Mouse (Mus musculus) midbrain, embryonic 10.5 days (tissue): ENCODE data around the gene Mavs. TPM values are rescaled to one million over a fixed set of nuclear protein-coding genes. Genes with fewer than 3 reads are reported as not detected.

Experiments used
- DNase-seq: peaks from one replicate; pipeline ENCODE4 v3.0.0-alpha.2; 2017; ENCODE audit warnings: low spot score
- H3K27ac ChIP-seq: fragments of 300-500 bp; sonication (generic); replicated peaks from 2 replicates; pipeline ENCODE4 v1.5.1; 2016; ENCODE audit warnings: mild to moderate bottlenecking
- H3K27me3 ChIP-seq: fragments of 300-500 bp; sonication (generic); 2 replicates; pipeline ENCODE4 v1.6.1; 2016; ENCODE audit warnings: low read depth, mild to moderate bottlenecking; ENCODE audit not compliant: poor library complexity, severe bottlenecking
- H3K36me3 ChIP-seq: fragments of 300-500 bp; sonication (generic); 2 replicates; pipeline ENCODE4 v1.6.1; 2016; ENCODE audit warnings: mild to moderate bottlenecking, moderate library complexity
- H3K4me1 ChIP-seq: fragments of 300-500 bp; sonication (generic); 2 replicates; pipeline ENCODE4 v1.6.1; 2016
- H3K4me3 ChIP-seq: fragments of 300-500 bp; sonication (generic); 2 replicates; pipeline ENCODE4 v1.5.1; 2016; ENCODE audit warnings: mild to moderate bottlenecking, moderate library complexity
- H3K9me3 ChIP-seq: fragments of 300-500 bp; sonication (generic); replicated peaks from 2 replicates; pipeline ENCODE4 v1.6.1; 2016; ENCODE audit warnings: mild to moderate bottlenecking
- WGBS: fragments of 180-500 bp; shearing (Covaris S2); methylation state at CpG from one replicate; pipeline ENCODE4 v1.1.7; 2016; 5-methylcytosine and 5-hydroxymethylcytosine counted together
- polyA plus RNA-seq: library from polyadenylated mRNA; unstranded; fragments of >200 nt; fragmentation: Nextera tagmentation; extraction: Ambion mirVana; gene quantifications from 2 replicates; pipeline ENCODE4 v1.2.1, GENCODE M21; 2016

The Mavs gene
- polyA plus RNA-seq, 1 experiment from 2014 or later, result 21.4 TPM

- no peaks in the 10 kb centered on the region for H3K27me3 ChIP-seq
- peaks cover 38% of the 10 kb centered on the region for H3K36me3 ChIP-seq
- no peak overlapping the region for H3K27ac ChIP-seq
- DNase-seq, result no peak
- H3K9me3 ChIP-seq, result no peaks in the 10 kb centered on the region
- no peak overlapping the region for H3K4me3 ChIP-seq
- H3K4me1 ChIP-seq, result peaks cover 9% of the 10 kb centered on the region
- WGBS, result 87% methylated on average over 6 of the region's 6 CpGs
Observed at GRCm38 (mm10) chr2:131203816-131204409, 29.9 kb upstream of the Mavs start.

GRCm38 (mm10) chr2:131204410-131204981 is 29.4 kb upstream of the Mavs start:
- 68% methylated on average over 7 of the region's 7 CpGs for WGBS
- H3K36me3 ChIP-seq, result peaks cover 32% of the 10 kb centered on the region
- H3K9me3 ChIP-seq, result no peaks in the 10 kb centered on the region
- H3K27me3 ChIP-seq, result no peaks in the 10 kb centered on the region
- H3K4me3 ChIP-seq, result no peak overlapping the region
- no peak for DNase-seq
- H3K27ac ChIP-seq, result 0 out of 2 replicates have a peak overlapping the region, but pooled peaks have one; percentile 19
- H3K4me1 ChIP-seq, result peaks cover 15% of the 10 kb centered on the region

DNA sequence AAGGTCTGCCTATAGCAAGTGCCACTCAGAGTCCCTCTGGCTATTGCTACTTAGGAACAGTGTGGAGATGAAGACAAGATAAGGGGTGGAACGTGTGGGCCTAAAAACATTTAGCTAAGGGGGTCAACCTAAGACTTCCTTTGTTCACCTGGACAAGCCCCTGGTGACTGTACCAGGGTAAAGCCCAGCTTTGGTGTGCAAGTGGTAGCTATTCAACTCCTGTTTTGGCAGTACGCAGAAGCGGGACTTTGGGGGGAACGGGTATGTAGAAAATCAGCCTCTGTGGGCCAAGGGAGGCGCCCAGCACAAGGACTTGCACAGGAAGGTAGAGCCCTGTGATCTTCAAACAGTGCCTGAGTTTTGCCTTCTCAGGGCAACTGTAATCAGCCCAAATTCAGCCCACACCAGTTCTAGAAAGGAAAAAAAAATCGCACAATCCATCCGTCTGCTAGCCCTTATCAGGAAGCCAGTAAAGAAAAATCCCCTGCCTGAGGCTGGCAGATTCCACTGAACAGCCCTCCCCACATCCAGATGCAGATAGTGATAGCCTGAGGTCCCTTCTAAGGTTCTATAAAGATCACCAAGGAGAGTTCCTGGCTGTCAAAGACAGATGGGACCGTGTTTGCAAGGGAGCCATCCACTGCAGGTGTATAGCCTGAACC is 28.2 kb upstream of the Mavs start:
- DNase-seq, result no peak
- no peak overlapping the region for H3K4me3 ChIP-seq
- H3K36me3 ChIP-seq, result peaks cover 20% of the 10 kb centered on the region
- H3K27me3 ChIP-seq, result no peaks in the 10 kb centered on the region
- 0 out of 2 replicates have a peak overlapping the region, but pooled peaks have one; percentile 9 for H3K27ac ChIP-seq
- H3K4me1 ChIP-seq, result peaks cover 23% of the 10 kb centered on the region
- no peaks in the 10 kb centered on the region for H3K9me3 ChIP-seq
- whole genome bisulfite sequencing, result 86% methylated on average over 8 of the region's 8 CpGs

DNA sequence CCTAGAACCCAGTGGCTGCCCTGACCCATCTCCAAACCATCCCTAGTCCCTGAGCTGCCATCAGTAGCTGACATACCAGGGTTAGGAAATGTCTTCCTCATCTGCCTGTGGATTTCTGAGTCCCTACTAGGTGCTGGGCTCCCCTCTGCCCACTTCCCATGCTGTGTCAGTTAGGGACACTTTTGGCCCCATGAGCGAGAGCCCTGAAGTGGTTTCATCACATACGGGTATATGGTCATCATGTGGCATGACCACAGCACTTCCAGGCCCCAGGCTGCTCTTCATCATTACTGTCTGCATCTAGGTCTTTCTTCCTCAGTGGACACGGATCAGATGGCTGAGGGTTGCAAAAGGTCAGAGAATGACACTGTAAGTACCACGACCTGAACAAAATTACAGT is 27.1 kb upstream of the Mavs start, which contains the start of gene Ap5s1:
Gene Ap5s1, plus strand, starts transcription at position 301 of the 400 bp plus-strand sequence.
- no peak within 1 kb of the TSS for H3K4me3 ChIP-seq
- DNase-seq, result no peak
- H3K9me3 ChIP-seq, result no peaks in the 10 kb centered on the region
- 85% methylated on average over 4 of the region's 4 CpGs for WGBS
- peaks cover 30% of the 10 kb centered on the region for H3K4me1 ChIP-seq
- H3K27ac ChIP-seq, result no peak within 1 kb of the TSS
- peaks cover 9% of the 10 kb centered on the region for H3K36me3 ChIP-seq
- no peaks in the 10 kb centered on the region for H3K27me3 ChIP-seq

GRCm38 (mm10) chr2:131208356-131208755 is 25.5 kb upstream of the Mavs start:
- Histone ChIP-seq H3K27me3 (no peaks in the 10 kb centered on the region), H3K9me3 (no peaks in the 10 kb centered on the region), H3K36me3 (peaks cover 12% of the 10 kb centered on the region), H3K4me1 (peaks cover 37% of the 10 kb centered on the region), H3K4me3 (no peak overlapping the region), H3K27ac (no peak overlapping the region; the same call in 1 of the 2 replicates)
- no peak for DNase-seq
- 87% methylated on average over 2 of the region's 2 CpGs for WGBS

- peak overlapping the region; percentile 91 for H3K27ac ChIP-seq
- H3K4me1 ChIP-seq, result peaks cover 37% of the 10 kb centered on the region
- peak overlapping the region; percentile 68 for H3K4me3 ChIP-seq
- no peak for DNase-seq
- H3K36me3 ChIP-seq, result peaks cover 18% of the 10 kb centered on the region
- no peaks in the 10 kb centered on the region for H3K27me3 ChIP-seq
- WGBS, result 80% methylated on average over 4 of the region's 4 CpGs
- no peaks in the 10 kb centered on the region for H3K9me3 ChIP-seq
Observed at GRCm38 (mm10) chr2:131209125-131209795, 24.6 kb upstream of the Mavs start.

GRCm38 (mm10) chr2:131209969-131210792 is 23.7 kb upstream of the Mavs start:
- Histone ChIP-seq H3K36me3 (peaks cover 24% of the 10 kb centered on the region), H3K27me3 (no peaks in the 10 kb centered on the region), H3K27ac (peak overlapping the region; percentile 91), H3K9me3 (no peaks in the 10 kb centered on the region), H3K4me1 (peaks cover 32% of the 10 kb centered on the region), H3K4me3 (peak overlapping the region; percentile 68)
- WGBS, result 2% methylated on average over 50 of the region's 50 CpGs
- peak; percentile 96 for DNase-seq

- DNase-seq, result no peak
- Histone ChIP-seq H3K27me3 (no peaks in the 10 kb centered on the region), H3K36me3 (peaks cover 24% of the 10 kb centered on the region), H3K4me1 (peaks cover 32% of the 10 kb centered on the region), H3K27ac (peak overlapping the region; percentile 91), H3K9me3 (no peaks in the 10 kb centered on the region), H3K4me3 (peak overlapping the region; percentile 68)
- 82% methylated on average over 9 of the region's 9 CpGs for WGBS
Observed at GRCm38 (mm10) chr2:131211026-131211615, 22.7 kb upstream of the Mavs start.

GRCm38 (mm10) chr2:131213773-131214172 is 20.1 kb upstream of the Mavs start:
- no peak for DNase-seq
- peaks cover 24% of the 10 kb centered on the region for H3K36me3 ChIP-seq
- H3K9me3 ChIP-seq, result no peaks in the 10 kb centered on the region
- WGBS, result 87% methylated on average over 7 of the region's 7 CpGs
- H3K27me3 ChIP-seq, result no peaks in the 10 kb centered on the region
- H3K27ac ChIP-seq, result peak overlapping the region; percentile 58; the same call in 1 of the 2 replicates
- no peak overlapping the region for H3K4me3 ChIP-seq
- peaks cover 28% of the 10 kb centered on the region for H3K4me1 ChIP-seq

DNA sequence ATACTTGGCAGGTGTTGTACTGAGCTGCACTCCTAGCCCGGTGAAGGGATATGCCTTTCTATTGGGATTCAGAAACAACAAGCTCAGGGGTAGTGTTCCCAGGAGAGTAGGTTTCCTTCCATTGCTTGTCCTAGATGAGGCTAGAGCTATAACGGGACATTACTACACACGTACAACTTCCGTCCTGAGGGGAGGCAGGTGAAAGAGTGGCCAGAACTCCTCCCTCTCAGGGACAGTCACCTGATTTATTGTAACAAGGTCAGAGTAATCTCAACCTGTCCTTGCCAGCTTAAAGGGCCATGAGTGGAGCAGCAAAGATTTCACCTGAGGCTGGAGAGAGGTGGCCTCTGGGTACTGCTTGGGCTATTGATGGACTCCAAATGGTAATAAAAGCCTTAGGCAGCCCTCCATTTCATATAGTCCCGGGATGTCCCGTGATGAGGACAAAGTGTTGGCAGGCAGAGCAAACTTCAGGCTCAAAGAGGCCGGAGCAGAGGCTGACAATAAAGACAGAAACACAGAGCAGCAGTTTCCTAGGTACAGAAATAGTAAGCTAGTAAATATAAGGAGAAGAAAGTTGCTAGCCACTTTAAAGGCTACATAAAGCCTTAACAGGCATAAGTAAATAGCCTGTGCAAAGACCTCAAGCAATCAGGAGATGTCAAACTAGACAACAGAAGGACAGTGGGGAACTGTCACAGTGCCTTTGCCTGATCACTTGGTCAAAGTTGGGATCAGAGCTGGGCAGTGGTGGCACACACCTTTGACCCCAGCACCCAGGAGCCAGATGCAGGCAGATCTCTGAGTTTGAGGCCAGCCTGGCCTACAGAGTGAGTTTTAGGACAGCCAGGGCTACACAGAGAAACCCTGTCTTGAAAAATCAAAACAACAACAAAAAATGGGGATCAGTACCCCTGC is 17.7 kb upstream of the Mavs start:
- Histone ChIP-seq H3K9me3 (no peaks in the 10 kb centered on the region), H3K27me3 (no peaks in the 10 kb centered on the region), H3K27ac (no peak overlapping the region), H3K36me3 (peaks cover 24% of the 10 kb centered on the region), H3K4me1 (peaks cover 9% of the 10 kb centered on the region), H3K4me3 (no peak overlapping the region)
- 93% methylated on average over 7 of the region's 7 CpGs for WGBS
- DNase-seq, result no peak

DNA sequence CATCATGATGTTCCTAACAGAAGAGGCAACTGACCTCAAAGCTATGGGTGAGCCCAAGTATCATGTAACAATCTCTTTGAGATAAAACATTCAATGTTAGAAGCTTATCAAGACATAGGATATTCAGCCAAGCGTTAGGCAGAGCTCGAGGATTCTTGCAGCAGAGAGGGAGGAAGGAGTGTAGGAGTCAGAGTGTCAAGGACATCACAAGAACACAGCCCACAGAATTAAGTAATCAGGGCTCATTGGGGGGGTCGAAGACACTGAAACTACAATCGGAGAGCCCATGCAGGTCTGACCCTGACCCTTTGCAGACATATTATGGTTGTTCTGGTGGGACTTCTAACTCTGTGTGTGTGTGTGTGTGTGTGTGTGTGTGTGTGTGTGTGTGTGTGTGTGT is 13.8 kb upstream of the Mavs start:
- 81% methylated on average over 4 of the region's 4 CpGs for WGBS
- DNase-seq, result no peak
- no peaks in the 10 kb centered on the region for H3K27me3 ChIP-seq

More for the DNA sequence above, 13.8 kb upstream of the Mavs start:
- no peak overlapping the region for H3K4me3 ChIP-seq
- no peaks in the 10 kb centered on the region for H3K9me3 ChIP-seq
- no peaks in the 10 kb centered on the region for H3K36me3 ChIP-seq
- no peak overlapping the region for H3K27ac ChIP-seq
- no peaks in the 10 kb centered on the region for H3K4me1 ChIP-seq
